Mouse (Mus musculus) limb, embryonic 10.5 days (tissue): ENCODE measurements around the gene Dnaaf3. TPM values are rescaled to one million over a fixed set of nuclear protein-coding genes. Genes with fewer than 3 reads are reported as not detected.
A peak's percentile ranks its signal among the peaks of the same experiment; 100 is the strongest.

Source experiments
- DNase-seq: peaks from one replicate; pipeline ENCODE4 v3.0.0-alpha.2; 2017; ENCODE audit warnings: low spot score
- H3K27ac ChIP-seq: fragments of 300-500 bp; sonication (generic); 2 replicates; pipeline ENCODE4 v1.5.1; 2016; ENCODE audit warnings: mild to moderate bottlenecking
- H3K27me3 ChIP-seq: fragments of 300-500 bp; sonication (generic); 2 replicates; pipeline ENCODE4 v1.6.1; 2016; ENCODE audit warnings: low read depth, mild to moderate bottlenecking; ENCODE audit not compliant: poor library complexity, severe bottlenecking
- H3K36me3 ChIP-seq: fragments of 300-500 bp; sonication (generic); 2 replicates; pipeline ENCODE4 v1.6.1; 2016; ENCODE audit warnings: mild to moderate bottlenecking, moderate library complexity
- H3K4me1 ChIP-seq: fragments of 300-500 bp; sonication (generic); 2 replicates; pipeline ENCODE4 v1.6.1; 2016
- H3K4me3 ChIP-seq: fragments of 300-500 bp; sonication (generic); 2 replicates; pipeline ENCODE4 v1.5.1; 2016; ENCODE audit warnings: mild to moderate bottlenecking, moderate library complexity
- H3K9me3 ChIP-seq: fragments of 300-500 bp; sonication (generic); replicated peaks from 2 replicates; pipeline ENCODE4 v1.6.1; 2016; ENCODE audit warnings: mild to moderate bottlenecking
- WGBS: fragments of 180-500 bp; shearing (Covaris S2); methylation state at CpG from one replicate; pipeline ENCODE4 v1.1.7; 2016; 5-methylcytosine and 5-hydroxymethylcytosine counted together
- microRNA-seq: library from miRNA; unstranded; fragments of <30 nt; microRNA quantifications from one replicate; pipeline ENCODE4, GENCODE M21; 2017
- polyA plus RNA-seq: library from polyadenylated mRNA; unstranded; fragments of >200 nt; fragmentation: Nextera tagmentation; extraction: Ambion mirVana; gene quantifications from 2 replicates; pipeline ENCODE4 v1.2.1, GENCODE M21; 2016

Gene Dnaaf3
- polyA plus RNA-seq, 1 experiment from 2014 or later, result 4.2 TPM

DNA sequence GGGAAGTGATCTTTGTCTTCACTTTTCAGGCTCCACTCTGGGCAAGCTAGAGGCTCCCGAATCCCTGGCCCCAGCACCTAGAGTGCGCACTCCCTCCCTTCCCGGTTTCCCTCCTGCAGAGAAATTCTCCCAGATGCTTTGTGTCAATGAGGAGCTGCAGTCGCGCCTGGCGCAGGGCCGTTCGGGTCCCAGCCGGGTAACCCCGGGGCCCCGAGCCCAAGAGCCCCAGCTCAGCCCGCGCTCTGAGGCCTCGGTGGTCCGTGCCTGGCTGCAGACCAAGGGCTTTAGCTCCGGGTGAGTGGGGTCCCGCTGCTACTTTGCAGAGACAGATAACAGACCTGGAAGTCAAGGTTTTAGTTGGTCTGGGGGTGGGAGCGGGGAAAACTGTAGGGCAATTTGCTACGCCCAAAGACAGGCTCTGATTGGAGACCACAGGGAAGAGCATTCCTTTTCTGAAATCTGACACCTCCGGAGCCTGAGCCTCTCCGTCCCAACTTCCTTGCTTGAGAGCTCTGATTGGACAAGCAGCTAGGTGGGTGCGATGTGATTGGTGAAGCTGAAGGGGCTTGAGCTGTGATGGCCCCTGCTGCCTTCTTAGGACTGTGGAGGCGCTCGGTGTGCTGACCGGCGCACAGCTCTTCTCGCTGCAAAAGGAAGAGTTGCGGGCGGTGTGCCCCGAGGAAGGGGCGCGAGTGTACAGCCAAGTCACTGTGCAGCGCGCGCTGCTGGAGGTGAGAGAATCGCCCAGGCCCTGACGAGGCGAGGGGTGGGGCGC is 54.0 kb downstream of the Dnaaf3 start:
- under 1% methylated on average over 39 of the region's 39 CpGs for WGBS
- peaks cover 22% of the 10 kb centered on the region for H3K4me1 ChIP-seq

DNA sequence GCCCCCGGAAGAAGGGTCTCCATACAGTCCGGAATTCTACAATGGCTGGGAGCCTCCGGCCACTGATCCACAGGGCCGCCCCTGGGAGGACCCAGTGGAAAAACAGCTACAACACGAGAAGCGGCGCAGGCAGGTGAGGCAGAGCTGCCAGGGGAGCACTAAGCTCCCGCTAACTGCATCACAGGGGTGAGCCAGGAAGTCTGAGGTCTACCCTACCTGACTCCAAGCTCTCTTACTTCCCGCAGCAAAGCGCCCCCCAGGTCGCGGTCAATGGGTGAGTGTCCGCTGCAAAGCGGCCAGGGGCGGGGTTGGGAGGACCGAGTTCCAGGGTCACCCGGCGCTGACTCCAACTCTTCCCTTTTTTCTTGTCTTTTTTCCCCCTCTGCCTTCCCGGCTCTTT is 58.3 kb downstream of the Dnaaf3 start:
- DNase-seq, result no peak
- H3K27me3 ChIP-seq, result peaks cover 85% of the 10 kb centered on the region
- peaks cover 27% of the 10 kb centered on the region for H3K4me1 ChIP-seq
- H3K27ac ChIP-seq, result no peak overlapping the region
- H3K4me3 ChIP-seq, result no peak overlapping the region
- H3K9me3 ChIP-seq, result no peaks in the 10 kb centered on the region; the same call in 1 of the 2 replicates
- 9% methylated on average over 19 of the region's 19 CpGs for WGBS
- H3K36me3 ChIP-seq, result no peaks in the 10 kb centered on the region

More for the DNA sequence above, 54.0 kb downstream of the Dnaaf3 start:
- Histone ChIP-seq H3K36me3 (peaks cover 28% of the 10 kb centered on the region), H3K9me3 (no peaks in the 10 kb centered on the region; the same call in 1 of the 2 replicates), H3K4me3 (peak overlapping the region; percentile 64), H3K27ac (peak overlapping the region; percentile 90), H3K27me3 (peaks cover 42% of the 10 kb centered on the region)
- DNase-seq, result peak; percentile 81

Small RNAs within 50 kb of the gene (microRNA-seq; reads per million reads assigned to microRNA genes)
- not detected for gene Gm23577

Other genes starting within 250 kb of the Dnaaf3 start
- not detected in 2 replicates for gene Ncr1, start 194.7 kb downstream of the Dnaaf3 start, polyA plus RNA-seq
- 0.30 and 0.35 TPM in 2 replicates for gene Gp6, start 134.7 kb downstream of the Dnaaf3 start, polyA plus RNA-seq
- 31.9 and 35.0 TPM in 2 replicates for gene Rdh13, start 86.8 kb downstream of the Dnaaf3 start, polyA plus RNA-seq
- 2.7 and 5.4 TPM in 2 replicates for gene Eps8l1, start 71.8 kb downstream of the Dnaaf3 start, polyA plus RNA-seq
- 36.8 and 42.1 TPM in 2 replicates for gene Ppp1r12c, start 30.8 kb downstream of the Dnaaf3 start, polyA plus RNA-seq
- 4.1 and 15.3 TPM in 2 replicates for gene Tnnt1, start 16.1 kb downstream of the Dnaaf3 start, polyA plus RNA-seq
- 2.6 and 3.1 TPM in 2 replicates for gene Tnni3, start 8.2 kb downstream of the Dnaaf3 start, polyA plus RNA-seq
- gene Syt5, start 15.1 kb upstream of the Dnaaf3 start, polyA plus RNA-seq, result 1.1 and 2.8 TPM in 2 replicates
- gene Ptprh, start 71.6 kb upstream of the Dnaaf3 start, polyA plus RNA-seq, result not detected in 2 replicates
- 1.7 and 2.1 TPM in 2 replicates for gene Tmem86b, start 99.0 kb upstream of the Dnaaf3 start, polyA plus RNA-seq
- gene Ppp6r1, start 126.6 kb upstream of the Dnaaf3 start, polyA plus RNA-seq, result 10.6 and 11.4 TPM in 2 replicates
- 123 and 130 TPM in 2 replicates for gene Hspbp1, start 152.6 kb upstream of the Dnaaf3 start, polyA plus RNA-seq
- gene Brsk1, start 158.2 kb upstream of the Dnaaf3 start, polyA plus RNA-seq, result 1.3 TPM in 2 replicates
- 0.13 TPM in 1 of 2 replicates, not detected in the other for gene Tmem150b, start 192.8 kb upstream of the Dnaaf3 start, polyA plus RNA-seq
- 88.9 and 100 TPM in 2 replicates for gene Kmt5c, start 207.7 kb upstream of the Dnaaf3 start, polyA plus RNA-seq
- gene Cox6b2, start 220.6 kb upstream of the Dnaaf3 start, polyA plus RNA-seq, result 36.7 and 51.5 TPM in 2 replicates
- not detected in 2 replicates for gene Fam71e2, start 238.8 kb upstream of the Dnaaf3 start, polyA plus RNA-seq